Mouse (Mus musculus): ENCODE measurements around the gene Mast4.

The Mast4 gene

DNA sequence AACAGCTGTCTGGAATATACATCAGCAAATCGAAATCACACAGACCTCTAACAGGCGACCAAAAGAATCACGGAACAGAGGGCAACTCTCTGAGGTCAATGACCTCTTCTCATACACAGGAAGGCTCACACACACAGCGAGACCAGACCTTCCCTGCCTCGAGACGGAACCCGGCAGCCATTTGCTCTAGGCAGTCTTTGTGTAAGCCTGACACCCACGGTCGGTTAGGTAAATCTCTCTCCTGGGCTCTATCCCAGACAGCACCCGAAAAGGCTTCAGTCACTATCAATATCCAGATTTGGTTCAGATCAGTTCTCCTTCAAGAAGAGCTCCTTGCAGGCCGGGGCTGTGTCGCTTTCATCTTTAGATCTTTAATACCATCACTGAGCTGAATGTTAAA, 421.4 kb downstream of the Mast4 start:
- no peak for DNase-seq

DNA sequence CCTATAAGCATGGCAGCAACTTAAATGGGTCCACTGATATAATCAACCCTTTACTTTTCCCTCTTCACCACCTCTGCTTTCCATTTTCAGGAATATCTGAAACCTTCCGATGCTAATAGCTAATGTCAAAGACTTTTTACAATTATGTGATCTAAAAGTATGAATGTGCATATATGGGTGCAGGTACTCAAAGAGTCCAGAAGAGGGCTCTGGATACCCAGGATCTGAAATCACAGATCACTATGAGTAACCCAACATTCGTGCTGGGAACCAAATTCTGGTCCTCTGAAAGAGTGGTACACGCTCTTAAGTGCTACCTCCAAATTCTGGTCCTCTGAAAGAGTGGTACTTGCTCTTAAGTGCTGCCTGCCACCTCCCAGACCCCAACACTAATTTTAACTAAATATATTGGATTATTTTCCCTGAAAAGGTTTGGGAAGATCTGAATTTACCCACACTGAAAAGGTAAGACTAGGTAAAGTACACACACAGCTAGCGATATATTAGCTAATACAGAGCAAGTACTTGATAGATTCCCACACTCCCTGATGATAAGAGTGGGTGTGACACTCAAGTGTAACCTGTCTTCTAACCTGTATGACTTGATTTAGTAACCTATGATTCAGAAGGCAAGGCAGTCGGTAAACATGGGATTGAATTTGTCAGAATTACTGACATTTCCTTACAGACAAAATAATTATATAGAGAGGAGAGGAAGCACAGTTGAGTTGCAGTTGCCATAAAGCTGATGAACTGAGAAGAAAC, 424.5 kb downstream of the Mast4 start:
- no peak for DNase-seq

GRCm38 (mm10) chr13:102906661-102907009, 427.7 kb downstream of the Mast4 start:
- peak in 1 of 2 experiments; percentile 31 for DNase-seq

DNA sequence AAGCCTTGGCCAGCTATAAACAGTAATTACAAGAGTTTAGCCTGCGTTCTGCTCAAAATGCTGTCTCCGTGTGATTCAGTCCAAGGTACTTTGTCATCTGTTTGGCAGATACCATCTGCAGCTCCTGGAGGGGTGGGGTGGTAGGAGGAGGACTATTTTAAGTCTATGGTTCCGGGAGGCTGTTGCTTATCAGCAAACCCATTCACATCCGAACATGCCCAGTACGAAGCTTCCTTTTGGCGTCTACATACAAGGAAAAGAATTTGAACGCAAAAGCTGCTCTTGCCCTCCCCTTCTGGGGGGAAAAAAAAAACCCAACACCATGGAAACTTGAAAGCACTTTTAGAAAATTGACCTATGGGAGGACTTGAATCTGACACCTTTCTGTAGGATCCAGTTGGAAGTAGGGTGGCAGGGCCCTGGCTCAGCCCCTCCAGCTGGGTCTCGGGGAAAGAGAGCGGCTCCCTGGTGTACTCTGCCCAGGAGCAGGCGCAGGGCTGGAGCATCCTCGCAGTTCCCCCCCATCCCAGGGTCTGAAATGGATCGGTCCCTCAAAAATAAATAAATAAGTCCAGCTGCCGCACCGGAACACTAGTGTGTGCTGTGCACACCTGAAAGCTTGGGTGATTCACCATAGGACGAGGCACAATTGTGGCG, 428.2 kb downstream of the Mast4 start:
- DNase-seq = peak; percentile 79 to 86

- DNase-seq = peak in 1 of 2 experiments; percentile 41
Observed at GRCm38 (mm10) chr13:102905361-102905950, 428.8 kb downstream of the Mast4 start.

- no peak for DNase-seq
Observed at GRCm38 (mm10) chr13:102903689-102904088, 430.6 kb downstream of the Mast4 start.

DNA sequence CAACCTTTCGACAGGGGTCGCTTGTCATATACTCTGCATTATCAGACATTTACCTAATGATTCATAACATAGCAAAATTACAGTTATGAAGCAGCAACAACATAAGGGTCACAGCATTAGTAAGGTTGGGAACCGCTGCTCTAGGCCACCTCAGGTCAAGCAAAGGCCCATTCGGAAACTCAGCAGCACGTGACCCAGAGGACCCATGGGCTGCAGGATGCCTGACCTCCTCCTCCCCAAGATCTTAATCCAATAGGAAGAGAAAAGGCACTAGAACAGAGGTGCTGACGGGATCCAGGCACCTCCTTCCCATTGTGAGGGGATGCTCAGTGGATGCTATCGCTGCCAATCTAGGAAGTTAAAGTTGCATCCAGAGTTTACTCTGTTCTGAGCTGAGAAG, 432.2 kb downstream of the Mast4 start:
- DNase-seq = no peak

- DNase-seq = no peak
Observed at GRCm38 (mm10) chr13:102900531-102900930, 433.8 kb downstream of the Mast4 start.

DNA sequence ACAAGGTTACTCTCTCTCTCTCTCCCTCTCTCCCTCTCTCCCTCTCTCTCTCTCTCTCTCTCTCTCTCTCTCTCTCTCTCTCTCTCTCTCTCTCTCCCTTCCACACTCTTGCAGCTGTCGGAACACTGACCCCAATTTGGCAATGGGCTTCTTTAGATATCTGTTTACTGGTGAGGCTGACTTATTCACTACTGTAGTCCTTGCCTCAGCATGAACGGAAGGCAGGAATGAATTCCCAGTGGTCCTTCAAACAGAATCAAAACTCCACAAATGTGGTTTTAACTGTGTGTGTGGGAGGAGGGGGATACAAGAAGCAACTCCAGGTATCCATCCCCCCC, 434.2 kb downstream of the Mast4 start:
- no peak for DNase-seq

- peak in 1 of 2 experiments; percentile 39 for DNase-seq
Observed at GRCm38 (mm10) chr13:102899253-102900082, 434.8 kb downstream of the Mast4 start.

- peak; percentile 79 to 83 for DNase-seq
Observed at GRCm38 (mm10) chr13:102898374-102899131, 435.7 kb downstream of the Mast4 start.

GRCm38 (mm10) chr13:102896322-102896721, 438.0 kb downstream of the Mast4 start:
- DNase-seq = no peak

GRCm38 (mm10) chr13:102895894-102896293, 438.4 kb downstream of the Mast4 start:
- DNase-seq = no peak

DNA sequence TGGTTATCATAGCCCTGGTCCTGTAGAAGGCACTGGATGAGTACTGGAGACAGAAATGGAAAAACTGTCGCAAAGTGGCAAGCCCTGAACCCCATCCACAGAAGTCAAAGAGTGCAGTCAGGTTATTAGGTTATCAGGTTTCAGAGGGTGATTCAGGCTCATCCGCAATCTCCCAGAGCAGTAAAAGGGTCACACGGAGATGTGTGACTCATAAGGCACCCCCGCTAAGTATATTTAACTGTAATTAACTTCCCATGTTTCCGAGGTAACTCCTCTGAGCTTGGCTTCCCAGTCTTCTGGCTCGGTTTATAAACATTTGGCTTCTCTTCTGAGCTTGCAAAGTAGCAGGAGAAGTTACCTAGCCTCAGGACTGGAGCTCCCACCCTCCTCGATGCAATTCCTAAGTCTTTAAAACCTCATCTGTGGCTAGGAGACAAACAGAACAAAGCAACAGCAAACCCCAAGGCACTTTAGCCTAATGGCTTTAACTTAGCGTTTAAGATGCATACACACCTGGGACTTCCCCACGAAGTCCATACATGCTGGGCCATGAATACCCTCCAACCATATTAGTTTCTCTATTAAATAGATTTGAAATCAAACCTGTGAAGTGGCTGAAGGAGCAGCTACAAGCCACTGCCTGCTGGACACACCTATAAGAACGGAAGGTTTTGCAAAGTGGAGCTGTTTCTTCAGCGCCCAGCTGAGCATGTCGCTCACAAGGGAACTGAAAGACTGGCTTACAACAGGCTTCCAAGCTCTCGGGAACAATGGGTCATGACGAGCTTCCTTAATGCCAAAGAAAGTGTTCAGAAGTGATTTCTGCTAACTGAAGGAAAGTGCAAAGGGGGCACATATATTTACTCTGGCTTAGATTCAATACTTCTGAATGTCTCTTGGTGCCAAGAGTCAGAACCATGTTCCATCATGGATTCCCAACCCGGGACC, 439.7 kb downstream of the Mast4 start:
- DNase-seq = no peak

DNA sequence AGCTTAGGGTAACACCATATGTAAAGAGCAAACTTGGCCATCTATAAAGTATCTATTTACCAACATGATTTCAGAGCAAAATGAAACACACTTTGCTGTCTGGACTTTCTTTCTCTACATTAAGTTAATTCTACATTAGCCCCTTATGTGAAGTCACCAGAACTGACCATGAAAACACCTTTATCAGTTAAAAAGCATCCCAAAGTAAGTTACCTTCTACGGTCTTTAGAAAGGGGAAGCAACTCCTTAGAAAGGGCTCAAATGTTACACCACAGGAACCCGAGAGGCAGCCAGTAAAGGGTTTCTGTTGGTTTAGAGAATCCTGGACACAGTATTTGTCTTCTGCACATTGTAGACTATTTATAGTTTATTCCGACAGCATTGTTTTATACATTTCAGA, 441.5 kb downstream of the Mast4 start:
- DNase-seq = no peak

- DNase-seq = peak; percentile 32 to 42
Observed at GRCm38 (mm10) chr13:102889989-102890388, 444.3 kb downstream of the Mast4 start.

DNA sequence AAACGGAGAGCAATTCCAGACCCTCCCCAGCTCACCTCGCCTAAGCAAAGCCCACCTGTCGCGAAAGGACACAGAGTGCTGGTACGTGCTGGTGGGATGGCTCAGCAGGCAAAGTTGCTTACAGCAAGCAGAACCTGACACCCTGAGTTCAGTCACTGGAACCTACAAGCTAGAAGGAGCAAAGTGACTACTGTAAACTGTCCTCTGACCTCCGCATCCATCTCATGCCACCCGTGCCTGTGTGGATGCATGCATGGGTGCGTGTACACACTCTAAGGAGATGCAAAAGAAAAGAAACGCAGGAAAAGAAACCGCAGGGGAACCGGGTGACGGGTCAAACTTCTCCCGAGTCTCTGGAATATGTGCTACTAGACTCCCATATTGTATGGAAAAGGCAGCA, 444.8 kb downstream of the Mast4 start:
- peak; percentile 54 to 66 for DNase-seq

GRCm38 (mm10) chr13:102888895-102889490, 445.3 kb downstream of the Mast4 start:
- DNase-seq = peak in 1 of 2 experiments; percentile 23

GRCm38 (mm10) chr13:102888211-102888610, 446.1 kb downstream of the Mast4 start:
- DNase-seq = no peak

DNA sequence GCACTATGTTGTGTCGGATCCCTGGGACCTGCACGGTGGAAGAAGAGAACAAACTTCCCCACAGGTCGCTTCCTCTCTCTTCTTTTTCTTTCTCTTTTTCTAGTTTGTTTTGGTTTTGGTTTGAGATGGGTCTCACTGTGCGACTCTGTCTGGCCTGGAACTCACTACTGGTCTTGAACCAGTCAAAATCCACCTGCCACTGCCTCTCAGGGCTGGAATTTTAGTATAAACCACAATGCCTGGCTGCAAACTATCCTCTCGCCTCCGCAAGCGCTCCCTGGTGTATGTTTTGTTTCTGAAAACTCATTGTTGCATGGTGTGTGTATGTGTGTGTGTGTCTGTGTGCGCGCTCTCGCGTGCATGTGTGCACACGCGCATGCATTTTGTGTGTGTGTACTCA, 446.8 kb downstream of the Mast4 start:
- no peak for DNase-seq

- DNase-seq = no peak
Observed at GRCm38 (mm10) chr13:102886788-102887187, 447.5 kb downstream of the Mast4 start.
